Mouse (Mus musculus): ENCODE data around the gene Myo16.

Myo16 gene

GRCm38 (mm10) chr8:10402606-10403005 lies 248.9 kb downstream of the Myo16 start:
- in situ Hi-C loops (cut with MboI; ENCODE audit: unreplicated experiment in 2 of 2), result loop anchor here (5.0 to 25.0 kb wide), 2 partner anchors 415 to 1170 kb away; partner anchors contain the start of genes Abhd13 (in 1 of the 2) and Lig4 (in 1 of the 2)

- in situ Hi-C loops (cut with MboI; ENCODE audit: unreplicated experiment in 2 of 2), result loop anchor here in 1 of 2 experiments (25.0 kb wide), 1 partner anchor 418 kb away; the partner anchor contains the start of genes Abhd13 and Lig4
Measured at GRCm38 (mm10) chr8:10405469-10405868, 251.8 kb downstream of the Myo16 start.

GRCm38 (mm10) chr8:10409043-10409442 lies 255.3 kb downstream of the Myo16 start:
- in situ Hi-C loops (cut with MboI; ENCODE audit: unreplicated experiment in 2 of 2), result loop anchor here in 1 of 2 experiments (25.0 kb wide), 1 partner anchor 422 kb away; the partner anchor contains the start of genes Abhd13 and Lig4

- in situ Hi-C loops (cut with MboI; ENCODE audit: unreplicated experiment in 2 of 2), result loop anchor here in 1 of 2 experiments (10.0 to 25.0 kb wide), 3 partner anchors 424 to 983 kb away; partner anchors contain the start of genes Abhd13 and Lig4
Measured at GRCm38 (mm10) chr8:10411511-10411910, 257.8 kb downstream of the Myo16 start.

GRCm38 (mm10) chr8:10413881-10414280 lies 260.2 kb downstream of the Myo16 start:
- in situ Hi-C loops (cut with MboI; ENCODE audit: unreplicated experiment in 2 of 2), result loop anchor here in 1 of 2 experiments (10.0 to 25.0 kb wide), 3 partner anchors 427 to 981 kb away; partner anchors contain the start of genes Abhd13 and Lig4

- in situ Hi-C loops (cut with MboI; ENCODE audit: unreplicated experiment in 2 of 2), result loop anchor here in 1 of 2 experiments (10.0 to 25.0 kb wide), 3 partner anchors 427 to 980 kb away; partner anchors contain the start of genes Abhd13 and Lig4
Measured at GRCm38 (mm10) chr8:10414684-10415212, 261.0 kb downstream of the Myo16 start.

- in situ Hi-C loops (cut with MboI; ENCODE audit: unreplicated experiment in 2 of 2), result loop anchor here in 1 of 2 experiments (10.0 to 25.0 kb wide), 3 partner anchors 428 to 980 kb away; partner anchors contain the start of genes Abhd13 and Lig4
Measured at GRCm38 (mm10) chr8:10415288-10415687, 261.6 kb downstream of the Myo16 start.

- in situ Hi-C loops (cut with MboI; ENCODE audit: unreplicated experiment in 2 of 2), result loop anchor here in 1 of 2 experiments (10.0 to 25.0 kb wide), 3 partner anchors 429 to 979 kb away; partner anchors contain the start of genes Abhd13 and Lig4
Measured at GRCm38 (mm10) chr8:10415885-10416284, 262.2 kb downstream of the Myo16 start.

GRCm38 (mm10) chr8:10416806-10417205 lies 263.1 kb downstream of the Myo16 start:
- in situ Hi-C loops (cut with MboI; ENCODE audit: unreplicated experiment in 2 of 2), result loop anchor here in 1 of 2 experiments (10.0 to 25.0 kb wide), 3 partner anchors 430 to 978 kb away; partner anchors contain the start of genes Abhd13 and Lig4

- in situ Hi-C loops (cut with MboI; ENCODE audit: unreplicated experiment in 2 of 2), result loop anchor here in 1 of 2 experiments (10.0 to 25.0 kb wide), 3 partner anchors 430 to 978 kb away; partner anchors contain the start of genes Abhd13 and Lig4
Measured at GRCm38 (mm10) chr8:10417281-10417680, 263.6 kb downstream of the Myo16 start.

GRCm38 (mm10) chr8:10418013-10418412 lies 264.3 kb downstream of the Myo16 start:
- in situ Hi-C loops (cut with MboI; ENCODE audit: unreplicated experiment in 2 of 2), result loop anchor here in 1 of 2 experiments (10.0 to 25.0 kb wide), 3 partner anchors 431 to 977 kb away; partner anchors contain the start of genes Abhd13 and Lig4

GRCm38 (mm10) chr8:10418971-10419370 lies 265.3 kb downstream of the Myo16 start:
- in situ Hi-C loops (cut with MboI; ENCODE audit: unreplicated experiment in 2 of 2), result loop anchor here in 1 of 2 experiments (10.0 to 25.0 kb wide), 3 partner anchors 432 to 976 kb away; partner anchors contain the start of genes Abhd13 and Lig4

GRCm38 (mm10) chr8:10419726-10420125 lies 266.0 kb downstream of the Myo16 start:
- in situ Hi-C loops (cut with MboI; ENCODE audit: unreplicated experiment in 2 of 2), result loop anchor here in 1 of 2 experiments (10.0 to 25.0 kb wide), 3 partner anchors 432 to 975 kb away; partner anchors contain the start of genes Abhd13 and Lig4

GRCm38 (mm10) chr8:10420551-10420950 lies 266.8 kb downstream of the Myo16 start:
- in situ Hi-C loops (cut with MboI; ENCODE audit: unreplicated experiment in 2 of 2), result loop anchor here in 1 of 2 experiments (25.0 kb wide), 1 partner anchor 433 kb away; the partner anchor contains the start of genes Abhd13 and Lig4

GRCm38 (mm10) chr8:10421516-10422090 lies 267.9 kb downstream of the Myo16 start:
- in situ Hi-C loops (cut with MboI; ENCODE audit: unreplicated experiment in 2 of 2), result loop anchor here in 1 of 2 experiments (25.0 kb wide), 1 partner anchor 434 kb away; the partner anchor contains the start of genes Abhd13 and Lig4

- in situ Hi-C loops (cut with MboI; ENCODE audit: unreplicated experiment in 2 of 2), result loop anchor here (5.0 to 25.0 kb wide), 6 partner anchors 137 to 1277 kb away; partner anchors contain the start of gene 1700016D06Rik (in 1 of the 2)
Measured at GRCm38 (mm10) chr8:10435492-10435891, 281.8 kb downstream of the Myo16 start.

GRCm38 (mm10) chr8:10438772-10439171 lies 285.1 kb downstream of the Myo16 start:
- in situ Hi-C loops (cut with MboI; ENCODE audit: unreplicated experiment in 2 of 2), result loop anchor here (5.0 to 25.0 kb wide), 6 partner anchors 134 to 1274 kb away; partner anchors contain the start of gene 1700016D06Rik (in 1 of the 2)

- in situ Hi-C loops (cut with MboI; ENCODE audit: unreplicated experiment in 2 of 2), result loop anchor here (5.0 to 25.0 kb wide), 6 partner anchors 132 to 1272 kb away; partner anchors contain the start of gene 1700016D06Rik (in 1 of the 2)
Measured at GRCm38 (mm10) chr8:10439595-10440453, 286.1 kb downstream of the Myo16 start.

- in situ Hi-C loops (cut with MboI; ENCODE audit: unreplicated experiment in 2 of 2), result loop anchor here in 1 of 2 experiments (25.0 kb wide), 1 partner anchor 1270 kb away; the partner anchor contains the start of gene 1700016D06Rik
Measured at GRCm38 (mm10) chr8:10442562-10442961, 288.9 kb downstream of the Myo16 start.
